Comparison of ENCODE assay signal across 8 mouse cellular contexts in the genomic region with DNA sequence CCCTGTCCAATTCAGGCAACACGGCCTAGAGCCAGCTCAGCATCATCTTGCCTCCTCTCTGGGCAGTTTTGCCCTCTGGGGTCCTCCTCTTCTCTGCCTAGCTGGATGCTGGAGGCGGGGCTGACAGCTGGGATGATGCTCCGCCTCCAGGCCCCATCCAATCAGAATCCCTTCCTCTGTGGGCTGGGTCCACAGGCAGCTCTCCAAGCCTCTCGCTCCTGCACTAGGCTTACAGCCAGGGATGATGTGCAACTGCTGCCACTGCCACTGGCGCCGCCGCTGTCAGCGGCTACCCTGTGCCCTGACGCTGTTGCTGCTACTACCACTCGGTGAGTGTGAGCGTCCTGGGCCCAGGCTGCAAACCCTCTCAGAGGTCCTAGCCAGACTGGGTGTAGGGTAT. TPM values are rescaled to one million over a fixed set of nuclear protein-coding genes. Genes with fewer than 3 reads are reported as not detected.
DNase-seq lines count a peak whose midpoint lies in the region; ATAC-seq and TF ChIP-seq lines count a peak whose summit lies in the region.

A gene (plus strand): TSS at position 229 of the 400 bp plus-strand sequence.

- no peaks in the 10 kb centered on the region for H3K9me3 ChIP-seq in embryonic facial prominence, embryonic 15.5 days (replicated peaks)
- no peaks in the 10 kb centered on the region for H3K9me3 ChIP-seq in midbrain, embryonic 11.5 days (ENCODE audit: control insufficient read depth, low read length)
- H3K9me3 ChIP-seq in stomach, embryonic 16.5 days (replicated peaks; ENCODE audit: control insufficient read depth, low read length) = no peaks in the 10 kb centered on the region

- no peak within 1 kb of the TSS for H3K4me3 ChIP-seq in embryonic facial prominence, embryonic 15.5 days (replicated peaks)
- H3K4me3 ChIP-seq in kidney, adult 2 months (ENCODE audit: insufficient read depth, low read depth, low read length) = no peak within 1 kb of the TSS
- no peak within 1 kb of the TSS for H3K4me3 ChIP-seq in midbrain, embryonic 11.5 days (ENCODE audit: low read depth, low read length)
- no peak within 1 kb of the TSS for H3K4me3 ChIP-seq in stomach, embryonic 16.5 days (replicated peaks; ENCODE audit: low read length)

- WGBS in embryonic facial prominence, embryonic 15.5 days = 6% methylated on average over 11 of the region's 11 CpGs
- WGBS in kidney, adult 2 months = 18% methylated on average over 11 of the region's 11 CpGs
- 5% methylated on average over 11 of the region's 11 CpGs for WGBS in midbrain, embryonic 11.5 days
- WGBS in stomach, embryonic 16.5 days = 8% methylated on average over 11 of the region's 11 CpGs

- peak; percentile 39 for DNase-seq in ovary, adult 18-20 months (ENCODE audit: low spot score)
- DNase-seq in ovary, postnatal 10 days (ENCODE audit: low spot score) = no peak
- DNase-seq in heart, adult 9 months (ENCODE audit: low spot score in 2 of 2) = peak; percentile 73 to 77
- peak; percentile 87 for DNase-seq in kidney, adult 2 months
- DNase-seq in left cerebral cortex, postnatal 4 days = peak; percentile 84
- DNase-seq in midbrain, embryonic 11.5 days (ENCODE audit: low spot score, missing footprints) = peak; percentile 93

- H3K36me3 ChIP-seq in embryonic facial prominence, embryonic 15.5 days = peaks cover 60% of the 10 kb centered on the region
- H3K36me3 ChIP-seq in kidney, adult 2 months (ENCODE audit: control insufficient read depth, insufficient read depth, low read length) = no peaks in the 10 kb centered on the region
- peaks cover 22% of the 10 kb centered on the region for H3K36me3 ChIP-seq in midbrain, embryonic 11.5 days (ENCODE audit: control insufficient read depth, insufficient read depth, low read length)
- peaks cover 19% of the 10 kb centered on the region for H3K36me3 ChIP-seq in stomach, embryonic 16.5 days (ENCODE audit: control insufficient read depth, insufficient read depth, low read length)

- H3K27ac ChIP-seq in embryonic facial prominence, embryonic 15.5 days (replicated peaks) = no peak within 1 kb of the TSS
- no peak within 1 kb of the TSS for H3K27ac ChIP-seq in kidney, adult 2 months (ENCODE audit: insufficient read depth, low read depth, low read length)
- H3K27ac ChIP-seq in midbrain, embryonic 11.5 days (ENCODE audit: low read depth, low read length) = no peak within 1 kb of the TSS
- no peak within 1 kb of the TSS; the same call in 1 of the 2 replicates for H3K27ac ChIP-seq in stomach, embryonic 16.5 days (ENCODE audit: low read length)

- no peak within 1 kb of the TSS for H3K4me2 ChIP-seq in embryonic facial prominence, embryonic 15.5 days (replicated peaks)
- H3K4me2 ChIP-seq in midbrain, embryonic 11.5 days = no peak within 1 kb of the TSS
- peak within 1 kb of the TSS; percentile 34 for H3K4me2 ChIP-seq in stomach, embryonic 16.5 days (ENCODE audit: low read depth, low read length)

- H3K27me3 ChIP-seq in embryonic facial prominence, embryonic 15.5 days = no peaks in the 10 kb centered on the region
- H3K27me3 ChIP-seq in kidney, adult 2 months (replicated peaks; ENCODE audit: control insufficient read depth, insufficient read depth, low read length) = no peaks in the 10 kb centered on the region
- H3K27me3 ChIP-seq in midbrain, embryonic 11.5 days (ENCODE audit: control insufficient read depth, insufficient read depth, low read length) = no peaks in the 10 kb centered on the region
- H3K27me3 ChIP-seq in stomach, embryonic 16.5 days (ENCODE audit: control insufficient read depth, insufficient read depth, low read length) = no peaks in the 10 kb centered on the region

- intact Hi-C loops in left cerebral cortex, postnatal 4 days (cut with DNase I) = loop anchor here (10.0 kb wide), 1 partner anchor 131 kb away; no protein-coding TSS in a partner anchor

- peaks cover 6% of the 10 kb centered on the region for H3K4me1 ChIP-seq in embryonic facial prominence, embryonic 15.5 days
- H3K4me1 ChIP-seq in kidney, adult 2 months (ENCODE audit: control insufficient read depth, insufficient read depth, low read length) = no peaks in the 10 kb centered on the region
- 0 out of 2 replicates have a peak, but pooled peaks cover 2% of the 10 kb centered on the region for H3K4me1 ChIP-seq in midbrain, embryonic 11.5 days (ENCODE audit: control insufficient read depth, insufficient read depth, low read length)
- H3K4me1 ChIP-seq in stomach, embryonic 16.5 days (ENCODE audit: control insufficient read depth, insufficient read depth, low read length) = peaks cover 3% of the 10 kb centered on the region; the same call in 1 of the 2 replicates

- TF ChIP-seq CTCF in kidney, adult 2 months (conservative IDR thresholded peaks at IDR 0.05; ENCODE audit: insufficient read depth, insufficient read length, low read depth, low read length) = no peak

- peak; percentile 84 for ATAC-seq in embryonic facial prominence, embryonic 15.5 days (ENCODE audit: insufficient number of reproducible peaks, low FRiP score, low TSS enrichment, low read depth)
- peak; percentile 93 for ATAC-seq in midbrain, embryonic 11.5 days (ENCODE audit: low FRiP score)
- peak; percentile 87 for ATAC-seq in stomach, embryonic 16.5 days (ENCODE audit: insufficient read depth, low FRiP score)

- TF ChIP-seq POLR2A in kidney, adult 2 months (IDR thresholded peaks at IDR 0.05; ENCODE audit: low read depth, low read length) = no peak

- H3K9ac ChIP-seq in embryonic facial prominence, embryonic 15.5 days = no peak within 1 kb of the TSS
- no peak within 1 kb of the TSS for H3K9ac ChIP-seq in midbrain, embryonic 11.5 days (ENCODE audit: low read length)
- H3K9ac ChIP-seq in stomach, embryonic 16.5 days (ENCODE audit: low read length) = peak within 1 kb of the TSS; percentile 54; the same call in 1 of the 2 replicates

RNA-seq across cellular contexts. Expression of the gene that starts here (rescaled TPM):
- 1.7 and 1.8 TPM in 2 replicates for polyA plus RNA-seq in embryonic facial prominence, embryonic 15.5 days (2015; fragmentation: Nextera tagmentation; extraction: Ambion mirVana)
- polyA plus RNA-seq in kidney, adult 2 months (2012; rRNA removed) = 0.77 and 1.1 TPM in 2 replicates
- total RNA-seq in left cerebral cortex, postnatal 4 days (2021) = not detected
- polyA plus RNA-seq in midbrain, embryonic 11.5 days (2014; fragmentation: Nextera tagmentation; extraction: Ambion mirVana) = 0.29 and 0.40 TPM in 2 replicates
- polyA plus RNA-seq in stomach, embryonic 16.5 days (2015; fragmentation: Nextera tagmentation; extraction: Ambion mirVana) = 0.55 TPM in 1 of 2 replicates, not detected in the other

Comparison
In these comparisons a context has a peak if more than half of its experiments do, and no peak if none do; other contexts are left out.
1. Peak in DNase-seq in left cerebral cortex, postnatal 4 days; RNA of the gene not detected or under 1 TPM.
2. Peak in DNase-seq and ATAC-seq in midbrain, embryonic 11.5 days; RNA of the gene not detected or under 1 TPM.
3. Peak in ATAC-seq, H3K9ac ChIP-seq and H3K4me2 ChIP-seq in stomach, embryonic 16.5 days; RNA of the gene not detected or under 1 TPM.